Mouse (Mus musculus): ENCODE data around the gene Six4. TPM values are rescaled to one million over a fixed set of nuclear protein-coding genes. Genes with fewer than 3 reads are reported as not detected.

Six4 gene
- polyA plus RNA-seq, 1 experiment = 0.48 TPM

DNA sequence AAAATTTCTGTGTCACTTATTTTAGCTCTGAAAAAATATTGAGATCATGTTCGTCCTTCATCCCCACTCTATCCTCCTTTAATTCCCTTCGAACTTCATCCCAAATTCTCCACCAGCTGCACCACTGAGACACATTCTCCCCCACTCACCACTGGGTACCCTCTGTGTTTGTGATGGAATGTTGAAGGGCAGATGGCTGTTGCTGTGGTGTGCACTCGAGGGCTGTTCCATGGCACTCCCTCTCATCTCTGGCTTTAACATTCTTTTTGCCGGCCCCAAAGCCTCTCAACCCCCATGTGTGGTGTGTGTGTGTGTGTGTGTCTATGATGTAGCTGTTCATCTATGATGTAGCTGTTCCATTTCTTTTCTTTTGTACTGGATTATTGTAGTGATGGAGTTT is 12.0 kb upstream of the Six4 start:
- Histone ChIP-seq H3K4me1 (ENCODE audit: control insufficient read depth, insufficient read depth, low read length) (no peaks in the 10 kb centered on the region; the same call in none of the 2 replicates), H3K27me3 (ENCODE audit: control insufficient read depth, insufficient read depth, low read length) (no peaks in the 10 kb centered on the region), H3K4me3 (ENCODE audit: control insufficient read depth, low read depth, low read length) (no peak overlapping the region), H3K36me3 (ENCODE audit: control insufficient read depth, insufficient read depth, low read length) (no peaks in the 10 kb centered on the region), H3K27ac (ENCODE audit: control insufficient read depth, insufficient read depth, low read depth, low read length) (no peak overlapping the region)
- TF ChIP-seq POLR2A (IDR thresholded peaks at IDR 0.05; ENCODE audit: control insufficient read depth, low read depth, low read length) = no peak
- TF ChIP-seq CTCF (IDR thresholded peaks at IDR 0.05; ENCODE audit: control insufficient read depth, insufficient read depth, insufficient replicate concordance, low read depth, low read length) = no peak

- no peaks in the 10 kb centered on the region for H3K27me3 ChIP-seq (ENCODE audit: control insufficient read depth, insufficient read depth, low read length)
- H3K4me3 ChIP-seq (ENCODE audit: control insufficient read depth, low read depth, low read length) = peak within 1 kb of the TSS; percentile 99
- no peaks in the 10 kb centered on the region for H3K36me3 ChIP-seq (ENCODE audit: control insufficient read depth, insufficient read depth, low read length)
- TF ChIP-seq CTCF (IDR thresholded peaks at IDR 0.05; ENCODE audit: control insufficient read depth, insufficient read depth, insufficient replicate concordance, low read depth, low read length) (no peak), POLR2A (IDR thresholded peaks at IDR 0.05; ENCODE audit: control insufficient read depth, low read depth, low read length) (peak; percentile 85)
- H3K27ac ChIP-seq (ENCODE audit: control insufficient read depth, insufficient read depth, low read depth, low read length) = peak within 1 kb of the TSS; percentile 86
- no peaks in the 10 kb centered on the region; the same call in none of the 2 replicates for H3K4me1 ChIP-seq (ENCODE audit: control insufficient read depth, insufficient read depth, low read length)
Measured at GRCm38 (mm10) chr12:73123093-73124041, 10.1 kb upstream of the Six4 start, which contains the start of gene Mnat1. Mnat1 (plus strand) TSS chr12:73123717.

GRCm38 (mm10) chr12:73112326-73113087 is 749 bp downstream of the Six4 start:
- Histone ChIP-seq H3K4me3 (ENCODE audit: control insufficient read depth, low read depth, low read length) (peak overlapping the region; percentile 67), H3K36me3 (ENCODE audit: control insufficient read depth, insufficient read depth, low read length) (no peaks in the 10 kb centered on the region), H3K27me3 (ENCODE audit: control insufficient read depth, insufficient read depth, low read length) (no peaks in the 10 kb centered on the region; the same call in 1 of the 2 replicates), H3K4me1 (ENCODE audit: control insufficient read depth, insufficient read depth, low read length) (peaks cover 19% of the 10 kb centered on the region), H3K27ac (ENCODE audit: control insufficient read depth, insufficient read depth, low read depth, low read length) (no peak overlapping the region)
- TF ChIP-seq CTCF (IDR thresholded peaks at IDR 0.05; ENCODE audit: control insufficient read depth, insufficient read depth, insufficient replicate concordance, low read depth, low read length) = no peak
- TF ChIP-seq POLR2A (IDR thresholded peaks at IDR 0.05; ENCODE audit: control insufficient read depth, low read depth, low read length) = no peak

GRCm38 (mm10) chr12:73111561-73112325 is 1.5 kb downstream of the Six4 start:
- Histone ChIP-seq H3K27me3 (ENCODE audit: control insufficient read depth, insufficient read depth, low read length) (no peaks in the 10 kb centered on the region; the same call in 1 of the 2 replicates), H3K36me3 (ENCODE audit: control insufficient read depth, insufficient read depth, low read length) (no peaks in the 10 kb centered on the region), H3K4me1 (ENCODE audit: control insufficient read depth, insufficient read depth, low read length) (peaks cover 19% of the 10 kb centered on the region), H3K27ac (ENCODE audit: control insufficient read depth, insufficient read depth, low read depth, low read length) (no peak overlapping the region), H3K4me3 (ENCODE audit: control insufficient read depth, low read depth, low read length) (peak overlapping the region; percentile 67)
- TF ChIP-seq POLR2A (IDR thresholded peaks at IDR 0.05; ENCODE audit: control insufficient read depth, low read depth, low read length) = no peak
- no peak for TF ChIP-seq CTCF (IDR thresholded peaks at IDR 0.05; ENCODE audit: control insufficient read depth, insufficient read depth, insufficient replicate concordance, low read depth, low read length)

GRCm38 (mm10) chr12:73110431-73111111 is 2.7 kb downstream of the Six4 start:
- Histone ChIP-seq H3K27ac (ENCODE audit: control insufficient read depth, insufficient read depth, low read depth, low read length) (no peak overlapping the region), H3K4me1 (ENCODE audit: control insufficient read depth, insufficient read depth, low read length) (peaks cover 19% of the 10 kb centered on the region)

GRCm38 (mm10) chr12:73107821-73108220 is 5.4 kb downstream of the Six4 start:
- TF ChIP-seq POLR2A (IDR thresholded peaks at IDR 0.05; ENCODE audit: control insufficient read depth, low read depth, low read length) (no peak), CTCF (IDR thresholded peaks at IDR 0.05; ENCODE audit: control insufficient read depth, insufficient read depth, insufficient replicate concordance, low read depth, low read length) (no peak)
- Histone ChIP-seq H3K36me3 (ENCODE audit: control insufficient read depth, insufficient read depth, low read length) (no peaks in the 10 kb centered on the region), H3K4me3 (ENCODE audit: control insufficient read depth, low read depth, low read length) (no peak overlapping the region), H3K27me3 (ENCODE audit: control insufficient read depth, insufficient read depth, low read length) (no peaks in the 10 kb centered on the region; the same call in 1 of the 2 replicates), H3K4me1 (ENCODE audit: control insufficient read depth, insufficient read depth, low read length) (peaks cover 22% of the 10 kb centered on the region), H3K27ac (ENCODE audit: control insufficient read depth, insufficient read depth, low read depth, low read length) (no peak overlapping the region)

More at GRCm38 (mm10) chr12:73110431-73111111, 2.7 kb downstream of the Six4 start:
- no peak overlapping the region; the same call in 1 of the 2 replicates for H3K4me3 ChIP-seq (ENCODE audit: control insufficient read depth, low read depth, low read length)
- H3K36me3 ChIP-seq (ENCODE audit: control insufficient read depth, insufficient read depth, low read length) = no peaks in the 10 kb centered on the region
- no peaks in the 10 kb centered on the region; the same call in 1 of the 2 replicates for H3K27me3 ChIP-seq (ENCODE audit: control insufficient read depth, insufficient read depth, low read length)
- TF ChIP-seq CTCF (IDR thresholded peaks at IDR 0.05; ENCODE audit: control insufficient read depth, insufficient read depth, insufficient replicate concordance, low read depth, low read length) (no peak), POLR2A (IDR thresholded peaks at IDR 0.05; ENCODE audit: control insufficient read depth, low read depth, low read length) (no peak)
